Mouse (Mus musculus) E14TG2a.4 (cell line): ENCODE data around the gene Lingo2.

Source experiments
- CTCF ChIP-seq: conservative IDR thresholded peaks from 2 replicates; pipeline ENCODE4 v1.5.1; 2014; ENCODE audit warnings: low read length
- NANOG ChIP-seq: IDR thresholded peaks from 2 replicates; pipeline ENCODE4 v1.6.1; 2014; ENCODE audit warnings: borderline replicate concordance, low read length, mixed read lengths
- POU5F1 ChIP-seq: IDR thresholded peaks from 2 replicates; pipeline ENCODE4 v1.6.1; 2014; ENCODE audit warnings: low read length, borderline replicate concordance

- TF ChIP-seq CTCF (no peak), NANOG (no peak), POU5F1 (no peak)
Observed at GRCm38 (mm10) chr4:36289701-36290053, 661.9 kb downstream of the Lingo2 start.
